Mouse (Mus musculus) adrenal gland, adult 2 months (tissue): ENCODE measurements around the gene Cd300ld2. TPM values are rescaled to one million over a fixed set of nuclear protein-coding genes. Genes with fewer than 3 reads are reported as not detected.

Experiments
- polyA plus RNA-seq: library from polyadenylated mRNA; depleted of rRNA; stranded (reverse); fragments of >200 nt; gene quantifications from 2 replicates; pipeline ENCODE4 v1.2.3, GENCODE M21; 2012; rRNA removed
- total RNA-seq, 2 experiments: library from RNA; stranded (reverse); gene quantifications; 2 replicates each; pipeline ENCODE4 v1.2.3; 2021

Gene Cd300ld2
- total and polyA plus RNA-seq, 3 experiments, result not detected

Other genes with a start within 250 kb of the Cd300ld2 start
- not detected for gene Btbd17, start 220.2 kb downstream of the Cd300ld2 start, total RNA-seq
- 0.24 and 0.32 TPM in 2 replicates for gene Btbd17, start 220.2 kb downstream of the Cd300ld2 start, polyA plus RNA-seq
- gene Gpr142, start 217.3 kb downstream of the Cd300ld2 start, total RNA-seq, result not detected
- gene Gpr142, start 217.3 kb downstream of the Cd300ld2 start, polyA plus RNA-seq, result not detected in 2 replicates
- gene Gprc5c, start 165.0 kb downstream of the Cd300ld2 start, total RNA-seq, result 1 to 10 TPM; 4.0 to 7.1 TPM
- gene Gprc5c, start 165.0 kb downstream of the Cd300ld2 start, polyA plus RNA-seq, result 5.2 and 7.6 TPM in 2 replicates
- gene Cd300a, start 126.2 kb downstream of the Cd300ld2 start, total RNA-seq, result 1 to 10 TPM; 1.5 TPM
- 0.80 and 0.81 TPM in 2 replicates for gene Cd300a, start 126.2 kb downstream of the Cd300ld2 start, polyA plus RNA-seq
- gene Cd300lb, start 81.8 kb downstream of the Cd300ld2 start, total RNA-seq, result 1 to 10 TPM in 1 of 2 experiments, under 1 TPM in 1; 0.86 to 1.1 TPM
- 0.42 and 0.46 TPM in 2 replicates for gene Cd300lb, start 81.8 kb downstream of the Cd300ld2 start, polyA plus RNA-seq
- gene Cd300c, start 47.0 kb downstream of the Cd300ld2 start, total RNA-seq, result not detected
- 0.58 TPM in 1 of 2 replicates, not detected in the other for gene Cd300c, start 47.0 kb downstream of the Cd300ld2 start, polyA plus RNA-seq
- gene Cd300ld, start 26.3 kb downstream of the Cd300ld2 start, total RNA-seq, result 1 to 10 TPM in 1 of 2 experiments, under 1 TPM in 1; 0.89 to 2.7 TPM
- gene Cd300ld, start 26.3 kb downstream of the Cd300ld2 start, polyA plus RNA-seq, result 0.45 and 0.64 TPM in 2 replicates
- gene Cd300c2, start 14.3 kb downstream of the Cd300ld2 start, total RNA-seq, result 1 to 10 TPM; 3.5 to 5.5 TPM
- gene Cd300c2, start 14.3 kb downstream of the Cd300ld2 start, polyA plus RNA-seq, result 3.7 and 3.8 TPM in 2 replicates
- gene Cd300ld4, start 10.8 kb upstream of the Cd300ld2 start, total RNA-seq, result not detected
- gene Cd300ld4, start 10.8 kb upstream of the Cd300ld2 start, polyA plus RNA-seq, result 0.21 TPM in 1 of 2 replicates, not detected in the other
- gene Cd300ld5, start 21.6 kb upstream of the Cd300ld2 start, total RNA-seq, result 1 to 10 TPM; 5.0 to 8.0 TPM
- 0.49 and 0.68 TPM in 2 replicates for gene Cd300ld5, start 21.6 kb upstream of the Cd300ld2 start, polyA plus RNA-seq
- gene Cd300ld3, start 32.2 kb upstream of the Cd300ld2 start, total RNA-seq, result 10 to 100 TPM in 1 of 2 experiments, 1 to 10 TPM in 1; 4.0 to 10.5 TPM
- gene Cd300ld3, start 32.2 kb upstream of the Cd300ld2 start, polyA plus RNA-seq, result 10.6 and 11.2 TPM in 2 replicates
- gene Cd300e, start 46.0 kb upstream of the Cd300ld2 start, total RNA-seq, result under 1 TPM; 0.78 to 0.86 TPM
- gene Cd300e, start 46.0 kb upstream of the Cd300ld2 start, polyA plus RNA-seq, result 0.04 TPM in 1 of 2 replicates, not detected in the other
- under 1 TPM; 0.55 to 0.58 TPM for gene Rab37, start 75.2 kb upstream of the Cd300ld2 start, total RNA-seq
- 0.15 and 0.36 TPM in 2 replicates for gene Rab37, start 75.2 kb upstream of the Cd300ld2 start, polyA plus RNA-seq
- gene Cd300lf, start 117.8 kb upstream of the Cd300ld2 start, total RNA-seq, result under 1 TPM; 0.55 to 0.90 TPM
- gene Cd300lf, start 117.8 kb upstream of the Cd300ld2 start, polyA plus RNA-seq, result 1.00 and 1.3 TPM in 2 replicates
- 10 to 100 TPM; 15.6 to 26.2 TPM for gene Slc9a3r1, start 147.1 kb upstream of the Cd300ld2 start, total RNA-seq
- gene Slc9a3r1, start 147.1 kb upstream of the Cd300ld2 start, polyA plus RNA-seq, result 14.8 and 15.0 TPM in 2 replicates
- gene Tmem104, start 171.3 kb upstream of the Cd300ld2 start, total RNA-seq, result 10 to 100 TPM; 23.7 to 27.9 TPM
- 26.5 and 34.7 TPM in 2 replicates for gene Tmem104, start 171.3 kb upstream of the Cd300ld2 start, polyA plus RNA-seq
- gene Nat9, start 171.7 kb upstream of the Cd300ld2 start, total RNA-seq, result 10 to 100 TPM; 20.0 to 29.2 TPM
- 12.0 and 16.2 TPM in 2 replicates for gene Nat9, start 171.7 kb upstream of the Cd300ld2 start, polyA plus RNA-seq